Mouse (Mus musculus) stomach, postnatal 0 days (tissue): ENCODE data around the gene Hpse2. TPM values are rescaled to one million over a fixed set of nuclear protein-coding genes. Genes with fewer than 3 reads are reported as not detected.

Experiments
- ATAC-seq: fragments of 200-750 bp; cut with Nextera tagmentation; 2 replicates; pipeline ENCODE4 v1.8.0; 2017; ENCODE audit not compliant: low FRiP score, low TSS enrichment
- DNase-seq: peaks from one replicate; pipeline ENCODE4 v3.0.0-alpha.2; 2016; ENCODE audit warnings: low spot score
- H3K27ac ChIP-seq: fragments of 300-500 bp; sonication (generic); replicated peaks from 2 replicates; pipeline ENCODE4 v1.5.1; 2014; ENCODE audit warnings: mild to moderate bottlenecking, control low read depth
- H3K27me3 ChIP-seq: fragments of 300-500 bp; sonication (generic); 2 replicates; pipeline ENCODE4 v1.6.1; 2014; ENCODE audit warnings: low read length; ENCODE audit not compliant: control insufficient read depth, insufficient read depth
- H3K36me3 ChIP-seq: fragments of 300-500 bp; sonication (generic); 2 replicates; pipeline ENCODE4 v1.6.1; 2014; ENCODE audit warnings: low read length, mixed read lengths; ENCODE audit not compliant: control insufficient read depth, insufficient read depth
- H3K4me1 ChIP-seq: fragments of 300-500 bp; sonication (generic); replicated peaks from 2 replicates; pipeline ENCODE4 v1.6.1; 2014; ENCODE audit warnings: antibody characterized with exemption; ENCODE audit not compliant: control insufficient read depth, insufficient read depth
- H3K4me2 ChIP-seq: fragments of 300-500 bp; sonication (generic); replicated peaks from 2 replicates; pipeline ENCODE4 v1.6.1; 2014; ENCODE audit warnings: low read depth, mild to moderate bottlenecking, control low read depth, moderate library complexity
- H3K4me3 ChIP-seq: fragments of 300-500 bp; sonication (generic); 2 replicates; pipeline ENCODE4 v1.5.1; 2014; ENCODE audit warnings: low read depth, low read length, control low read depth
- H3K9ac ChIP-seq: fragments of 300-500 bp; sonication (generic); 2 replicates; pipeline ENCODE4 v1.6.1; 2014; ENCODE audit warnings: mild to moderate bottlenecking, low read length, control low read depth, mixed read lengths
- H3K9me3 ChIP-seq: fragments of 300-500 bp; sonication (generic); 2 replicates; pipeline ENCODE4 v1.6.1; 2016; ENCODE audit warnings: low read length; ENCODE audit not compliant: control insufficient read depth
- CTCF ChIP-seq: IDR thresholded peaks from 2 replicates; pipeline ENCODE4 v1.5.1; 2016; ENCODE audit warnings: antibody characterized with exemption, low read depth, mild to moderate bottlenecking, moderate library complexity
- EP300 ChIP-seq: optimal IDR thresholded peaks from 2 replicates; pipeline ENCODE3; 2016; ENCODE audit warnings: antibody characterized with exemption
- WGBS: fragments of 180-500 bp; shearing (Covaris S2); extraction: QIAGEN DNeasy Blood & Tissue Kit; methylation state at CpG from one replicate; pipeline ENCODE4 v1.1.7; 2014; 5-methylcytosine and 5-hydroxymethylcytosine counted together
- polyA plus RNA-seq: library from polyadenylated mRNA; unstranded; fragments of >200 nt; fragmentation: Nextera tagmentation; extraction: Ambion mirVana; gene quantifications from 2 replicates; pipeline ENCODE4 v1.2.1, GENCODE M21; 2015

Hpse2 gene
- polyA plus RNA-seq, 1 experiment from 2014 or later: 1.3 TPM

DNA sequence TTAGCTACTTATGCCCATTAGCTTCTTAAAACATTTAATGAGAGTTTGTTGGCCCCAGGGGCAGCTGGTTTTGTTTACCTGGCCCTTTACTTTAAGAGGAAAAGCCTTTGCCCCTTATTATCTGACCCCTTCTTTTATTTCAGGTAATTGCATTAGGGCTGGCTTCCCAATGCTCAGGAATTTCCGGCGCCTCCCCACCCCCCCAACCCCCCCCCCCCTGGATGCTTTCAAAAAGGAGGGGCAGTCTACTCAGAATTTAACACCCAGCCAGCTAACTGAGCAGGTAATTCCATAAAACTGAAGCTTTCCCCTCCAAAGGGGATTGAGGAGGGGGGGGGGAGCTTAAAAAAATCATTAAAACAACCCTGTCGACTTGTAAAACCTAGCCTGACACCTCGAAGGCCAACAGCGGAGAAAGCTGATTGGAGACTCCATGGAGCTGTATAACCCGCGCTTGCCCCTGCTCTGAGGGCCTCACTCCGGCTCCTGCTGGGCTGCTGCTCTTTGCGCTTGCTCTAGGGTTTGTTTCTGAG is 451.4 kb downstream of the Hpse2 start:
- Histone ChIP-seq H3K27me3 (no peaks in the 10 kb centered on the region), H3K4me1 (no peaks in the 10 kb centered on the region), H3K9me3 (no peaks in the 10 kb centered on the region), H3K4me3 (no peak overlapping the region), H3K36me3 (no peaks in the 10 kb centered on the region), H3K9ac (no peak overlapping the region), H3K4me2 (no peak overlapping the region), H3K27ac (no peak overlapping the region)
- no peak for DNase-seq
- no peak for ATAC-seq
- WGBS: 16% methylated on average over 9 of the region's 9 CpGs
- TF ChIP-seq EP300: no peak
- no peak for TF ChIP-seq CTCF

DNA sequence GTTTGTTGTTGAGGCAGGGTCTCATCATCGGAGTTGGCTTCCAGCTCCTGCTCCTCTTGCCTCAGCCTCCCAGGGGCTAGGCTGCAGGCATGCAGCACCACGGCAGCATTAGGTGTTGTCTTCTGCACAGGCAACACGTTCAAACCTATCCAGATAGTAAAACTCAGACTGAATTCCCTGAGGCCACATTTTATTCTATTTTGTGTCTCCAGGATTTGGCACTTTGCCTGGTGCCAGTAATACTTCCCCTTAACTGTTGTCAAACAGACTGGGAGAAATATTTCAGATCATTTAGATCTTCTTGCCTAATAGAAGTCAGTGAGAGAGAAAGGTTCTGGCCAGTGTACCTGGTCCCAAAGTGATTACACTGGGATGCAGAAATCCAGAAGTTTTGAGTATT is 458.5 kb downstream of the Hpse2 start:
- DNase-seq: no peak
- TF ChIP-seq CTCF: no peak
- TF ChIP-seq EP300: no peak

DNA sequence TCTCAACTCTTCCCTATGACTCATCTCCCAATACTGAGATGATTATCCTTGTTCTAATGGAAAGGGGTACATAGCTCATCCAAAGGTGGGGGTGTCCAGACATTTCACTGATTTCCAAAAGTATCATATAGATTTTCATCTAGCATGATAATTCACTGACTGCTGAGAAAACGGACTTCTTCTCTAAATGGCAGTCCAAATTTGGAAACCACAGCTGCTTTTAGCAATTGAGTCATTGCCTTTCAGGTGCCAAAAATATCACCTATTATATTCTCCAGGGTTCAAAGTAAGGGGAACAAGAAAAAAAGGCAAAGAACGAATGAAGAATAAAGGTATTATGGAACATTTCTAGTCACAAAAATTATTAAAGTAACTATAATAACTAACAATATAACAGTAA is 459.9 kb downstream of the Hpse2 start:
- no peaks in the 10 kb centered on the region for H3K9me3 ChIP-seq
- H3K4me3 ChIP-seq: no peak overlapping the region
- DNase-seq (no peak), ATAC-seq (no peak)
- no peak for TF ChIP-seq CTCF
- TF ChIP-seq EP300: no peak
- no peak overlapping the region for H3K4me2 ChIP-seq
- H3K27me3 ChIP-seq: no peaks in the 10 kb centered on the region
- H3K4me1 ChIP-seq: no peaks in the 10 kb centered on the region
- H3K36me3 ChIP-seq: no peaks in the 10 kb centered on the region
- no peak overlapping the region for H3K9ac ChIP-seq
- 60% methylated on average over 2 of the region's 2 CpGs for WGBS
- H3K27ac ChIP-seq: no peak overlapping the region

More for the DNA sequence above, 458.5 kb downstream of the Hpse2 start:
- Histone ChIP-seq H3K9ac (no peak overlapping the region), H3K4me1 (no peaks in the 10 kb centered on the region), H3K36me3 (no peaks in the 10 kb centered on the region), H3K27ac (no peak overlapping the region), H3K4me3 (no peak overlapping the region), H3K27me3 (no peaks in the 10 kb centered on the region), H3K9me3 (no peaks in the 10 kb centered on the region), H3K4me2 (no peak overlapping the region)
- 40% methylated on average over 3 of the region's 3 CpGs for WGBS
- ATAC-seq: no peak

DNA sequence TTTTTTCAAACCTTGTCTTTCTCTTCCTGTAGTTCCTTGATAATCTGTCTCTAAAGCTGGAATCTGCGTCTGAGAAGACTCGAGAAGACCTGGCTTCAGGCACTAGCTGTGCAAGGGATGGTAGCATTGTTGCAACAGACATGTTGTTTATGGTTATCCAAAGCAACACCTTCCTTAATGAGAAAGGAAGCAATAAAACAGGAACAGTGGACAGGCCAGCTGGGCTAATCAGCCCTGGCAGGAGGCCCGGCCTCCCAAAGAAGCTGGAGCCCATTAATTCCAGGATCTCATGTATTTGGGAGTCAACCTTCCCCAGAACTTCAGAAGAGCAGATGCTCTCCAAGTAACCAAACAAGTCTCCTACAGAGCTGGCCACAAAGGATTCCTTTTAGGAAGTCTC is 465.5 kb downstream of the Hpse2 start:
- no peak for DNase-seq

DNA sequence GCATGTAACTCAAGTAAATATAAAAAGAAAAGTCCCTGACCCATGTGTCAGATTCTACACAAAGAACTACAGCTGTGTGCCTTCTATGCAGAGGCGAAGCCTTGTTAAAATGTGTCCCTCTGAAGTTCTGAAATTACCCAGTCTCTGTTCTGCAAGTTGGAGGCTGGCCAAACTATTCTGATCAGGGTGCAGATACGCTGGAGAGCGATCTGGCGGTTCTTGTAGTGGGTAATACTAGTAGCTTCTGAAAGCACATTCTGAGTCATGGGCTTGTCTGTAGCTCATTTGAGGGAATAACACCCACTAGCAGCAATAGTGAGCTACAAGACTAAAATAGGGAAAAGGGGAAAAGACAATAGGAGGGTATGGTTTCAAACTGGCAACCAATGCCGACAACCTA is 474.5 kb downstream of the Hpse2 start:
- no peak for TF ChIP-seq CTCF
- no peak for TF ChIP-seq EP300
- Histone ChIP-seq H3K4me3 (no peak overlapping the region), H3K27ac (no peak overlapping the region), H3K4me2 (no peak overlapping the region), H3K36me3 (no peaks in the 10 kb centered on the region), H3K9ac (no peak overlapping the region), H3K27me3 (no peaks in the 10 kb centered on the region), H3K9me3 (no peaks in the 10 kb centered on the region), H3K4me1 (no peaks in the 10 kb centered on the region)
- WGBS: 54% methylated on average over 5 of the region's 5 CpGs
- ATAC-seq: no peak
- DNase-seq: no peak

More for the DNA sequence above, 465.5 kb downstream of the Hpse2 start:
- ATAC-seq: no peak
- Histone ChIP-seq H3K9ac (no peak overlapping the region), H3K27me3 (no peaks in the 10 kb centered on the region), H3K9me3 (no peaks in the 10 kb centered on the region), H3K4me1 (no peaks in the 10 kb centered on the region), H3K4me2 (no peak overlapping the region), H3K27ac (no peak overlapping the region), H3K36me3 (no peaks in the 10 kb centered on the region), H3K4me3 (no peak overlapping the region)
- TF ChIP-seq CTCF (no peak), EP300 (no peak)
- WGBS: 58% methylated on average over 3 of the region's 3 CpGs

DNA sequence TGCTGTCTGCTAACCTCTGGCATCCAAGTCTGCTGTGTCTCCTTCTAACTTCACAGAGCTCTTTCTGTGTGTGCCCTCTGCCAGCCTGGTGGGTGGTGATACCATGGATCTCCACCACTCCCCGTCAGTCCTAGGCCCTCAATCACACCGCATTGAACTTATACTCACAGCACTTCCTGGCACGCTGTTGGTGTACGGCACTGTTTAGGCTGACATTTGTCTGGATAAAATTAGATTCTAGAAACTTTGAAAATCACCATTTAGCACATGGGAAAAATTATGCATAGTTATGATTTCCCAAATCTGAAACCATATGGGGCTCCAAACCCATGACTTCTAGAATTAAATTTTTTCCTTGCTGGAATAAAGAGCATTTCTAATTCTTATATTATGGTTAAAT is 478.4 kb downstream of the Hpse2 start:
- Histone ChIP-seq H3K4me3 (no peak overlapping the region), H3K9ac (no peak overlapping the region), H3K9me3 (no peaks in the 10 kb centered on the region), H3K36me3 (no peaks in the 10 kb centered on the region), H3K27ac (no peak overlapping the region), H3K4me1 (no peaks in the 10 kb centered on the region), H3K4me2 (no peak overlapping the region), H3K27me3 (no peaks in the 10 kb centered on the region)
- ATAC-seq (no peak), DNase-seq (no peak)
- TF ChIP-seq CTCF: no peak
- TF ChIP-seq EP300: no peak
- WGBS: 85% methylated on average over 4 of the region's 4 CpGs
